Mouse (Mus musculus) left cerebral cortex, adult 18-20 months (tissue): ENCODE data around the gene Sept11. TPM values are rescaled to one million over a fixed set of nuclear protein-coding genes. Genes with fewer than 3 reads are reported as not detected.
A peak's percentile ranks its signal among the peaks of the same experiment; 100 is the strongest.

ENCODE experiments used
- DNase-seq, 2 experiments: peaks; one replicate each; pipeline ENCODE4 v3.0.0; 2021 to 2022; ENCODE audit warnings: low spot score in 2 of 2, mixed read lengths in 1 of 2
- long read RNA-seq, 2 experiments: library from polyadenylated mRNA; stranded (forward); transcript quantifications; one replicate each; pipeline ENCODE4 v2.0.0; 2021
- total RNA-seq, 2 experiments: library from RNA; stranded (reverse); gene quantifications; 2 replicates each; pipeline ENCODE4 v1.2.3; 2021

Gene Sept11
- total RNA-seq = 100 to 1,000 TPM; 180 to 181 TPM
- long read RNA-seq, experiment 1, full-length matches to known transcripts = 61 of 131 reads
- long read RNA-seq, experiment 1, partial matches to known transcripts = 7 of 131 reads
- long read RNA-seq, experiment 1, other reads (novel, unspliced or antisense) = 63 of 131 reads
- long read RNA-seq, experiment 2, full-length matches to known transcripts = 34 of 91 reads
- long read RNA-seq, experiment 2, partial matches to known transcripts = 5 of 91 reads
- long read RNA-seq, experiment 2, other reads (novel, unspliced or antisense) = 52 of 91 reads

- peak; percentile 94 to 96 for DNase-seq
Observed at GRCm38 (mm10) chr5:93092857-93093622, at the start of gene Sept11. Gene Sept11, plus strand, starts transcription at chr5:93093437.

GRCm38 (mm10) chr5:93043688-93044583 lies 49.3 kb upstream of the Sept11 start:
- peak in 1 of 2 experiments; percentile 23 for DNase-seq

GRCm38 (mm10) chr5:93044584-93045370 lies 48.5 kb upstream of the Sept11 start, which contains the start of gene Sowahb:
Gene Sowahb, minus strand, starts transcription at chr5:93045022.
- peak; percentile 65 to 69 for DNase-seq

GRCm38 (mm10) chr5:93045371-93045714 lies 47.9 kb upstream of the Sept11 start:
- DNase-seq = no peak

- DNase-seq = no peak
Observed at GRCm38 (mm10) chr5:93046306-93046845, 46.9 kb upstream of the Sept11 start.

GRCm38 (mm10) chr5:93048481-93049240 lies 44.6 kb upstream of the Sept11 start:
- no peak for DNase-seq

- no peak for DNase-seq
Observed at GRCm38 (mm10) chr5:93049971-93050370, 43.3 kb upstream of the Sept11 start.

GRCm38 (mm10) chr5:93051041-93051440 lies 42.2 kb upstream of the Sept11 start:
- no peak for DNase-seq

- DNase-seq = no peak
Observed at GRCm38 (mm10) chr5:93051951-93052350, 41.3 kb upstream of the Sept11 start.

- no peak for DNase-seq
Observed at GRCm38 (mm10) chr5:93053606-93054397, 39.4 kb upstream of the Sept11 start.

- DNase-seq = no peak
Observed at GRCm38 (mm10) chr5:93060865-93061264, 32.4 kb upstream of the Sept11 start.

GRCm38 (mm10) chr5:93077661-93078323 lies 15.4 kb upstream of the Sept11 start:
- no peak for DNase-seq

- no peak for DNase-seq
Observed at GRCm38 (mm10) chr5:93079596-93079995, 13.6 kb upstream of the Sept11 start.

GRCm38 (mm10) chr5:93085015-93085598 lies 8.1 kb upstream of the Sept11 start:
- no peak for DNase-seq

GRCm38 (mm10) chr5:93085900-93086299 lies 7.3 kb upstream of the Sept11 start:
- no peak for DNase-seq

- no peak for DNase-seq
Observed at GRCm38 (mm10) chr5:93091266-93091665, 2.0 kb upstream of the Sept11 start.

GRCm38 (mm10) chr5:93092147-93092781 lies 973 bp upstream of the Sept11 start:
- DNase-seq = peak; percentile 38 to 49
